Mouse (Mus musculus): ENCODE results near the gene Zfp358. TPM values are rescaled to one million over a fixed set of nuclear protein-coding genes. Genes with fewer than 3 reads are reported as not detected.

The Zfp358 gene
- 0.52 TPM for polyA plus RNA-seq (2014; fragmentation: Illumina TruSeq; extraction: RNeasy Lipid Tissue Mini Kit (QIAGEN cat#74804); ENCODE audit: low replicate concordance)

DNA sequence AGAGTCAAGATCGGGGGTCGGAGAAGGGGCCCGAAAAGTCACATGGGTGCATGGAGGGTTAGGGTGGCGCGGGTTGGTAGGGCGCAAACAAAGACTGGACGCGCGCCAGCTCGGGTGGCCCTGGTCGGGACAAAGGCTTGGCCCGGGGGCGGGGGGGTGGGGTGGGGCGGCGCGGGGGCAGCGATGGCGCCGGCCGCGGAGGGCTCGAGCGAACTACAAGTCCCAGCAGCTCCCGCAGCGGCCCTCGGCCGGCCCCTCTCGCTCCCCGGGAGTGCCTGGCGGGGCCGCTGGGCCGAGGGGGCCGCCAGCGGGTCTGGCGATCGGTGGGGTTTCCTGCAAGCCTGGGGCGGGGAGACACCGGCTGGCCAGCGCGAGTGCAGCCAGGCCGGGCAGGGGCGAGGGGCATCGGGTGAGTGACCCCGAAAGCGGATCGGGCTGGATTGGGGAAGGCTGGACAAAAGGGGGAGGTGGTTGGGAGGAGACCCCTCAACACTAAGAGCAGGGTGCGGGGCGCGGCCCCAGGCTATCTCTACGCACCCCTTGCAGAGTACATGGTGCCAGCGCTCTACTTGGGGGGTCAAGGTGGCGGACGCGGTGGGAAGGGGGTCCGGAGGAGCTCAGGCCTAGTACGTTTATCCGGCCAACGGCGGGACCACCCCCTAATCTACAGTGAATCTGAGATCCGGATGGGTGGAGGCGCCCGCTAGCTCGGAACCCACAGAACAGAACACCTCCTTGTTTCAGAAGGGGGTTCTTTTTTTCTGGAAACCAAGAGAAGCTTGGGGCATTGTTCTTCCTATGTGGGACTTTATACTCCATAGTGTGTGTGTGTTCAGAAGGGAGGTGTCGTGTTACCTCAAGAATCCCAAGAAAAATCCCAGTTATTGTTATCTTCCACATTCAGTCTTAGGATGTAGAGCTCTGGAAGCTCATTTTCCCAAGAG is at the start of gene Zfp358:
Zfp358 (plus strand) TSS at position 238 of the 944 bp plus-strand sequence.

DNA sequence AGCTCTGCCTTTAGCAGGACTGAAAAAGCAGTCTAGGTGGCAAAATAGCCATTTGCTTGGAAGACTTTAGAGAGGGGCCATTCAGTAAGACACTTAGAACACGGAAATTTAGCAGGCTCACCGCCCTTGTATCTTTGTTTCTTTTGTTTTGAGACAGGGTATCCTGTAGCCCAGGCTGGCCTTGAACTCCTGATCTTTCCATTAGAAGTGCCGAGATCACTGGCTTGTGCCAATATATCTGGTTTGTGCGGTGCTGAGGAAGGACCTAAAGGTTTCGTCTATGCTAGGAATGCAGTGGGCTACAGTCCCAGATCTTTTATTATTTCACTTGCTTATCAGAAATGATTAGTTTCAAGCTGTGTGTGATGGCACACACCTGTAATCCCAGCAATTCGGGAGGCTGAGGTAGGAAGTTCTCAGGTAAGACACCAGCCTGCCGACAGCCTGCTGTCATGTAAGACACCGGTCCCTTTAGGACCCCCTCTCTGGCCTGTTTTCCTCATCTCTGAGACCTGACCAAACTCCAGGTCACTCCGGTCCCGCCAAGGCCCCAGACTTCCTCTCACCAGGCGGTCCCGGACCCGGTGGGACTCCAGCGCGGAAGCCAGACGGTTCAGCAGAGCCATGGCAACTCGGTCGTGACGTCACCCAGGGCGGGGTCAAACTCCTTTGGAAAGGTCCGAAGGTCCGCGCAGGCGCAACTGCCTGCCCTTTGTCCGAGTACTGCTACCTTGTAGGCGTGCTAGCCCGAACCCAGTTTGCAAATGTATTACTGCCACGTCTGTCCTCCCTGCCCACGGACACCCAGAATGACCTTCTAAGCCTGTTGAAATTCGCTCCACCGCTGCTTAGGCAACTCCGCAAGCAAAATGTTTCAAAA is 25.7 kb upstream of the Zfp358 start, which contains the start of gene Pex11g:
Pex11g (minus strand) TSS at position 675 of the 880 bp plus-strand sequence.

DNA sequence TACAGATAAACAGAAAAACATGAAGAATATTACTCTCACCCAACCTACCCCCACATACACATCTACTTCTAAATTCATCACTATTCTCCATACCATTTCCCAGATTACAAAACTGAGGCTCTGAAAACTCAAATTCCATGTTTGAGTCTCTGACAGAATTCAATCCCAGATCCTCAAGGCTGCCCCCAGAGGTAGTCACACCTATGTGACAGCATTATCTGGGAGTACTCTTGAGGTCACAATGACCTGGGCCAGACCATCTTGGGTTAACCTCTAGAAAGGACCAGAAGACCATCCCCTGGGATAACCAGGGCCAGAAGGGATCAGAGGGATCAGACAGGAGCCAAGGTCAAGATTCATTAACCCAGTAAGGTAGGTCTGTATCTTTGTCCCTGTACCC is 22.4 kb upstream of the Zfp358 start, which contains the start of gene Tex45:
Tex45 (plus strand) TSS at position 301 of the 400 bp plus-strand sequence.

DNA sequence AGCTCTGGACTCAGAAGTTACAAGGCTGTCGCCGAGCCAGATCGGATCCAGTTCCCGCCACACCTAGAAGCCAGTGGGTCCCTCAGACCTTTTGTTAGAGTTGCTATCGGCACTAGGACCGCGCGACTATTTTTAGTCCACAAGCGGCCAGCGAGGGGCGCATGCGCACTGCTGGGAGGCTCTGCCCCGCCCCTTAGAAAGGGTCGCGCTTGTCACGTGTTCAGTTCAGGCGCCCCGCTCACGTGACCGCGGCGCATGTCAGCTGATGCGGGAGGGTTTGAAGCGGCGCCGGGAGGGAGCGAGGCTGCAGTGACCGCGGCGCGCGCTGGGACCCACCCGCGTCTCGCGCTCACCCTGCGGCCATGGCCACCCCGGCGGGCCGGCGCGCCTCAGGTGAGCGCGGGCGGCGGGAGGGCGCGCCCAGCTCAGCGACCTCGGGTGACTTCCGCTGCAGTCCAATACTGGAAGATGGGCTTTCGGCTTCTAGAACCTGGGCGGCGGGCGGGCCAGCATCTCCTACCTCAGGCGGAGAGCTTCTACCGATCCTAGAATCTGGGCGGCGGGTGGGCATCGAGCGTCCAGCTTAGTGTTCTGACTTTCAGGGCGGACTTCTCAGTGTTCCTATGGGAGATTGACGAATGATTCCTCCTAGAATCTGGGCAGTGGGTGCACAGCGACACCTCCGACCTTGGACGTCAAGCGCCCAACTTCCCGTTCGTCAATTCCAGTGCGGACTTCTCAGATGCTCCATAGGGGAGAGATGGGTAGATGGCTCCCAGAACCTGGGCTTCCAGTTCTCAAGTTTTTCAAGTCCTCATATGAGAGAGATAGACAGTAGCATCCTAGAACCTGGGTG is 7.5 kb downstream of the Zfp358 start, which contains the start of gene Mcoln1:
Mcoln1 (plus strand) TSS at position 223 of the 856 bp plus-strand sequence.

DNA sequence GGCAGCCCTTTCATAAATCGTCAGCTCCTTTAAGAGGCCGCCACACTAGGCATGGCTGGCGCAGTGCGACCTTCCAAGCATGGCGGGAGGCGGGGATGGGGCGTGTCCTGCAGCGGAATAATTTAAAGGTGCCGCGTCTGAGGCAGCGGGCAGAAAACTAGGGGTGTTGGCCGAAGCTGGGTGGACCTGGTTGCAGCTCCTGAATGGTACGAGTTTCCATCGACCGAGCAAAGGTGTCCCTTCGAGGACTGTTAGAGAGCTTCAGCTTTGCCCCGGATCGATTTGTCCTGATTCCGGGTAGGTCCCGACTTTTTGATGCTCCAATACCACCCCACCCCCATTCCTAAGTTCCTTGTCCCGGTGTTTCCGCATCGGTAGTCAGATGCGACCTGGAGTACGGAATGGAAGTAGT is 22.3 kb downstream of the Zfp358 start, which contains the start of gene Pnpla6:
Pnpla6 (plus strand) TSS at position 125 of the 412 bp plus-strand sequence.

Other genes with a start within 250 kb of the Zfp358 start
- 58.5 TPM for gene Insr, start 213.5 kb upstream of the Zfp358 start, polyA plus RNA-seq (2014; fragmentation: Illumina TruSeq; extraction: RNeasy Lipid Tissue Mini Kit (QIAGEN cat#74804); ENCODE audit: low replicate concordance)
- gene A430078G23Rik, start 139.7 kb upstream of the Zfp358 start, polyA plus RNA-seq (2014; fragmentation: Illumina TruSeq; extraction: RNeasy Lipid Tissue Mini Kit (QIAGEN cat#74804); ENCODE audit: low replicate concordance): not detected
- gene Arhgef18, start 100.1 kb upstream of the Zfp358 start, polyA plus RNA-seq (2014; fragmentation: Illumina TruSeq; extraction: RNeasy Lipid Tissue Mini Kit (QIAGEN cat#74804); ENCODE audit: low replicate concordance): 5.2 TPM
- 1.3 TPM for gene Pex11g, start 25.5 kb upstream of the Zfp358 start, polyA plus RNA-seq (2014; fragmentation: Illumina TruSeq; extraction: RNeasy Lipid Tissue Mini Kit (QIAGEN cat#74804); ENCODE audit: low replicate concordance)
- gene Tex45, start 22.3 kb upstream of the Zfp358 start, polyA plus RNA-seq (2014; fragmentation: Illumina TruSeq; extraction: RNeasy Lipid Tissue Mini Kit (QIAGEN cat#74804); ENCODE audit: low replicate concordance): not detected
- gene Mcoln1, start 7.3 kb downstream of the Zfp358 start, polyA plus RNA-seq (2014; fragmentation: Illumina TruSeq; extraction: RNeasy Lipid Tissue Mini Kit (QIAGEN cat#74804); ENCODE audit: low replicate concordance): 16.9 TPM
- 14.2 TPM for gene Pnpla6, start 22.2 kb downstream of the Zfp358 start, polyA plus RNA-seq (2014; fragmentation: Illumina TruSeq; extraction: RNeasy Lipid Tissue Mini Kit (QIAGEN cat#74804); ENCODE audit: low replicate concordance)
- gene C330021F23Rik, start 74.9 kb downstream of the Zfp358 start, polyA plus RNA-seq (2014; fragmentation: Illumina TruSeq; extraction: RNeasy Lipid Tissue Mini Kit (QIAGEN cat#74804); ENCODE audit: low replicate concordance): 1.4 TPM
- 2.7 TPM for gene Camsap3, start 94.2 kb downstream of the Zfp358 start, polyA plus RNA-seq (2014; fragmentation: Illumina TruSeq; extraction: RNeasy Lipid Tissue Mini Kit (QIAGEN cat#74804); ENCODE audit: low replicate concordance)
- gene Xab2, start 128.2 kb downstream of the Zfp358 start, polyA plus RNA-seq (2014; fragmentation: Illumina TruSeq; extraction: RNeasy Lipid Tissue Mini Kit (QIAGEN cat#74804); ENCODE audit: low replicate concordance): 0.19 TPM
- 4.4 TPM for gene Pet100, start 128.4 kb downstream of the Zfp358 start, polyA plus RNA-seq (2014; fragmentation: Illumina TruSeq; extraction: RNeasy Lipid Tissue Mini Kit (QIAGEN cat#74804); ENCODE audit: low replicate concordance)
- not detected for gene Pcp2, start 132.4 kb downstream of the Zfp358 start, polyA plus RNA-seq (2014; fragmentation: Illumina TruSeq; extraction: RNeasy Lipid Tissue Mini Kit (QIAGEN cat#74804); ENCODE audit: low replicate concordance)
- gene Stxbp2, start 137.8 kb downstream of the Zfp358 start, polyA plus RNA-seq (2014; fragmentation: Illumina TruSeq; extraction: RNeasy Lipid Tissue Mini Kit (QIAGEN cat#74804); ENCODE audit: low replicate concordance): 46.8 TPM
- 3.1 TPM for gene Retn, start 162.6 kb downstream of the Zfp358 start, polyA plus RNA-seq (2014; fragmentation: Illumina TruSeq; extraction: RNeasy Lipid Tissue Mini Kit (QIAGEN cat#74804); ENCODE audit: low replicate concordance)
- not detected for gene Mcemp1, start 172.6 kb downstream of the Zfp358 start, polyA plus RNA-seq (2014; fragmentation: Illumina TruSeq; extraction: RNeasy Lipid Tissue Mini Kit (QIAGEN cat#74804); ENCODE audit: low replicate concordance)
- gene Fcor, start 179.2 kb downstream of the Zfp358 start, polyA plus RNA-seq (2014; fragmentation: Illumina TruSeq; extraction: RNeasy Lipid Tissue Mini Kit (QIAGEN cat#74804); ENCODE audit: low replicate concordance): not detected
- 4.5 TPM for gene Trappc5, start 183.2 kb downstream of the Zfp358 start, polyA plus RNA-seq (2014; fragmentation: Illumina TruSeq; extraction: RNeasy Lipid Tissue Mini Kit (QIAGEN cat#74804); ENCODE audit: low replicate concordance)
- gene Fcer2a, start 201.0 kb downstream of the Zfp358 start, polyA plus RNA-seq (2014; fragmentation: Illumina TruSeq; extraction: RNeasy Lipid Tissue Mini Kit (QIAGEN cat#74804); ENCODE audit: low replicate concordance): 0.85 TPM
- gene Clec4g, start 227.5 kb downstream of the Zfp358 start, polyA plus RNA-seq (2014; fragmentation: Illumina TruSeq; extraction: RNeasy Lipid Tissue Mini Kit (QIAGEN cat#74804); ENCODE audit: low replicate concordance): not detected

Measured in small intestine, adult 10 weeks (tissue).